Mouse (Mus musculus) heart, adult 8-10 months (tissue): ENCODE results near the gene Cbln1. TPM values are rescaled to one million over a fixed set of nuclear protein-coding genes. Genes with fewer than 3 reads are reported as not detected.

ENCODE experiments used
- DNase-seq: peaks from one replicate; pipeline ENCODE4 v3.0.0; 2022; ENCODE audit warnings: low spot score
- total RNA-seq, 4 experiments: library from RNA; stranded (reverse); gene quantifications; 2 replicates each; pipeline ENCODE4 v1.2.4; 2022

Gene Cbln1
- under 1 TPM; 0.28 to 0.81 (median 0.38) TPM for total RNA-seq

DNA sequence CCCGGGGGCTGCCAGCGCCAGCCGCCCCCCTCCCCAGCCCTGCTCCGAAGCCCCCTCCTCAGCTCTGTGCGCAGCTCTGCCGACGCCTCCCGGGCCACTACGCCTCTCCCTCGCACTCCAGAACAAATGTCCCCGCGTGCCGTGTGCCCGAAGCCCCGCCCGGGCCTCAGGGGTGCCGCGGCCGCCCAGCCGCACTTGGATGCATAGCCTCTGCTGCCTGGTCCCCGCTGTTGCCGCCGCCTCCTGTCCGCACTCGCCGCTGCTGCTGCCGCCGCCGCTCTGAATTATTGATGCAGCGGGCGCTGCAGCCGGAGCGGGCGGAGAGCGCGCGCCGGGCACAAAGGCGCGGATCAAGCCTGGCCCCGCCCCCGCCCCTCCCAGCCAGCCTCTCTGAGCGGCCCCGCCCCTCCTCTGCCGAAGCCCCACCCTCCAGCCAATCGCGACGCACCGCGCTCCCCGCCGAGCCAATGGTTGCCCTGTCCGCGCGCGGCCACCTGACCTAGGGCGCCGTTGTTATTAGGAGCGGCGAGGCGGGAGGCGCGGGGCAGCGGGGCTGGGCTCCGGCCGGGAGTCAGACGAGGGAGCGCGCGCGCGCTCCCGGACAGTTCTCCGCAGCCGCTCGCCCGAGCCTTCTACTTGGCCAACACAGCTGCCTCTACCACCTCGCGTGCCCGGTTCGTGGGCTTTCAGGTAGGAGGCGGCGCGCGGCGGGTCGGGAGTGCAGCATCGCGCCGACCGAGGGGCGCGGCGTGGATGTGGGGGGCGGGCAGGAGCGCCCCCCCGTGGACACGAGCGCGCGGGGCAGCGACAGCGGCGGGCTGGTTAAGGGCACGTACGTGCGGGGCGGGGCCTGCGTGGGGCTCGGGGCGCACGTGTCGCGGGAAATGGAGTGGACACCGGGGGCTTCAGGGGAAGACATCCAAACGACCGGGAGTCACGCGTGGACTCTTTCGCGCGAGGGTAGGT, at the start of gene Cbln1:
Gene Cbln1, minus strand, starts transcription at position 339 of the 966 bp plus-strand sequence.
- DNase-seq: peak; percentile 65

DNA sequence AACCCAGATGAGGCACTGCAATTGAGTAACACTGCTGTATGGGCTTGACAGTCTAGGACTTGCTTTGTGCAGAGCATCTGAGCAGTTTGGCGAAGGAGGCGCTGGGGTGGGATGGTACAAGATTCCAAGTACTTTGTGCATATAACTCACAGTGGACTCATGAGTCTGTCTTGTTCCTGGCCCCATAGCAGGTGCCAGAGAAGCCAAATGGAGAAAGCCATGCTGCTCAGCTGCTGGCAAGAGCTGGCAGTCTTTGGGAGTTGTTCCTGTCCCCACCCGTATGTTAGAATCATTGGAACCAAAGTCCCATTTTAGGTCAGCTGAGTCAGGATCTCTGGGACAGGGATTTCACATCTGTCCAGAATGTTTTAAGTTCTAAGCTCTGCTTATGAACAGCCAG, 44.7 kb upstream of the Cbln1 start:
- DNase-seq: no peak

DNA sequence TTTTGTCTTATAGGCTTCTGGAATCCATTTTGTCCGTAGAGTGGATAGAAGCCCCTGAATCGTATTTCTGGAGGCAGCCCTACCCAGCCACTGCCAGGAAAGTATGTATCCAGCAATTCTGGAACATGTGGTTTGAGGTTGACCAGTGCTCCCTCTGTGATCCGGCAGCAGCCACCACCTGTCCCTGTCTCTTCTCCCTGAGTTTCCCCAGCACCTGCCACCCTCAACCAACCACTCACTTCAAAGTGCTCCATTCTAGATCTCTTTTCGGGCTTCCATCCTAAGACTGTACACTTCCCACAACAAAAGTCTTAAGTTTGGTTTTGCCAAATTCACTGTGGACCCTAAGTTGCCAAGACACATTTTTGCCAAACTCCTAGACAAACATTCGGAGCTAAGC, 41.4 kb upstream of the Cbln1 start:
- DNase-seq: no peak

DNA sequence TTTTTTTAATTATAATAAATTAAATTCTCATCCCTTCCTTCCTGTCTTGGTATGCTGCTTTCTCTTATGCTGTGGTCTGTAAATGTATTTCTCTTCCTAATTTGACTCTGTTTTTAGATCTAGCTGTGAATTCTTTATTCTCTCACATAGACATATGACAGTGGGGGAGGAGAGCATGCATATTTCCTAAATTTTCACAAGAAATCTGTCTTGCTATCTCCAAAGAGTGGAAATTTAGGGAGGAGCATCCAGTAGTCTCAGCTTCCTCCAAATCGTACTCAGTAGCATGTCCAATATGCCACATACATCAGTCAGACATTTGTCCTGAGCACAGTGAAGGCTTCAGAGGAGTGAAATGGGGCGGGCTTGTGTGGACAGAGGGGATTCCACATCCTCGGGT, 40.9 kb upstream of the Cbln1 start:
- DNase-seq: no peak

DNA sequence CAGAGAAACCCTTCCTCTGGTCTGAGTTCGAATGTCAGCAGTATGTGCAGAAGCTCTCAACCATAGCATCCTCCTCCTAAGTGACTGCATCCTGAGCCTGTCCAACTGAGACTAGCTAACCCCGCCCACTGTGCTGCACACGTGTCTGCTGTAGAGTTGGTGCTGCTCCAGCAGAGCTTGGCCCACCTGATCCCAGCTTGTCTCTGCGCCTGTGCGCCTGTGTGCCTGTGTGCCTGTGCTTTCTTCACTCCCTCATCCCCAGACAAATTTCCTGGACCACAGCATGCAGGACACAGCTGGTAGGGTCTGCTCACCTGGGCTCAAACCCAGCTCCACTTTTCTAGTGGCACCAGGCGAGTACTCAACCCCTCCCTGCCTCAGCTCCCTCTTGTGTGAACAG, 40.2 kb upstream of the Cbln1 start:
- DNase-seq: no peak

DNA sequence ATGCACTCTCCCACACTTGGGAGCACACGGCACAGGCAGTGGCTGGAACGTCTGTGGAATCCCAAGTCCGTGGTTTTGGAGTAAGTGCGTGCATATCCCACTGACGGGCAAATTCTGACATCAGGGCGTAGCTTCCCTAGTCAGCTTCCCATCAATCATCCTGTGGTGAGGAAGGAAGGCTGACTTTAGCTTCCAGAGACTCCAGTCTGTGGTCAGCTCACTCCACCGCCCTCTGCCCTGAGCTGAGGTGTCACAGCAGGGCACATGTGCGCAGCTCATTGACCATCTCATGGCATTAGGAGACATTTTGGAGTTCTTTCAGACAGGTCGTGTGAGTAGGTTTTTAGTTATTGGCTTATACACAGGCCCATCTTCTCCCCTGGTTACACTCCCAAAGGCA, 34.6 kb upstream of the Cbln1 start:
- DNase-seq: no peak

DNA sequence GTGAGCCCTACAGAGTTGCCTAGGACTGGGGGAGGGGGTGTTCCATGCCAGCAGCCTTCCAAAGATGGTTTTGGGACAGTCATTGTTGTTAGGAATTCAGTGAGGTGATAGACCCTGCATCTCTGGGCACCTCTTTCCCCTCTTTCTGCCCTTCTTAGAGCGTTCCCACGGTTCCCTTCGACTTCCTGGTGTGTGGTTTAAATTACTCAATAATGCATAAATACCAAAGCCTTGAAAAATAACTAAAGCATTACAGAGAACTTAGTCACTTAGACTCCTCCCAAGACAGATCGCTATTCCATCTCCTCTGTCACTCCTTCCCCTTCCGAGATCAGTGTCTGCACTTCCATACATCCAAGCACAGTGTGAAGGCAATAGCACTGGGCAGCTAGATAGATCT, 32.0 kb upstream of the Cbln1 start:
- no peak for DNase-seq

DNA sequence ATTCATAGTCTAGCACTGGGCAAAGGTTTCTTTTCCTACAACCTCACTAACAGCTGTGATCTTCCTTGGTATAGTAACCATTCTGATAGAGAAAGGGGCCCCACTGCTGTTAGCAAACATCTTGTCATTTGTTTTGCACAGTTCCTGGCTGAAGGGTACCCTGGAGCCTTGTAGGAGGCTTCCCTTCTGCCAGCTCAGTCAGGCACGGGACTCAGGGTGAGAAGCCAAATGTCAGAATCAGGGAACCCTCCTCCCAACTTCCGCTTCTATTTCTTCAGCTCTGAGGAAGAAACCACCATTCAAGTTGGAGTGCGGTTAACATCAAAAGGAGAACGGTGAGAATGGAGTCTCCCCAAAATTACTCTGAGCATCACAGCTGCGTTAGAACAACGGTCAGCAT, 30.3 kb upstream of the Cbln1 start:
- DNase-seq: no peak

DNA sequence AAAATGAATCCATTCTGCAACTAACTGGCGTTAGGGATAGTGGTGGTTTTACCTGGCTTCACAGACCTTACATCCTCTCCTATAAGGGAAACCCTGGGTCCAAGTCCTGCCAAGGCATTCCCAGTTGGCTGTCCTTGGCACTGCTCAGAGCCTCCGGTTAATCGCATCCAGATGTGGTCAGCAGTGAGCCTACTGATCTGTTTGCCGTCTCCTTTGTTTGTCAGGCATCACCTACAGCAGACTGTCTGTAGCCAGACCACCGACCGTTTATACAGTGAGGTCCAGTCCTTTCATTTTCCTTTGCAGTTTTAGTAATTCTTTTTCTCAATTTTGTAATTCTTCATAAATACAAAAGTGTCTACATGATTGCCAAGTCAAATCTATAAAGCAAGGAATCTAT, 25.2 kb upstream of the Cbln1 start:
- DNase-seq: no peak

DNA sequence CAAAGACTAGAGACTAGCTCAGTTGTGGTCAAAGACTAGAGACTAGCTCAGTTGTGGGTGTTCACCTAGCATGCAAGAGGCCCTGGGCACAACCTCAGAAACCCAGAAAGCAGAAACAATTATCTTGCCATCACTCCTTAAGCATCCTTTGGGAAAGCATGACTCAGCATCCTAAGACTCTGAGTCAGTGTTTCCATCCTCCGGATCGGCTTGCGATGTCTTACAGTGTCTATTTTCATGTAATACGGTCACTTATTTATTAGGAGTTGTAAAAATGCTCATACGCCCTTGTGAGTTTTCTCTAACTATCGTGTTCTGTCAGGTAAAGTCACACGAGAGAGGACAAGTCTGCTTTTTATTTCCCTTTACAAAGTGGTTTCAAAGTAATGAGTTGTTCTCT, 24.1 kb upstream of the Cbln1 start:
- no peak for DNase-seq

DNA sequence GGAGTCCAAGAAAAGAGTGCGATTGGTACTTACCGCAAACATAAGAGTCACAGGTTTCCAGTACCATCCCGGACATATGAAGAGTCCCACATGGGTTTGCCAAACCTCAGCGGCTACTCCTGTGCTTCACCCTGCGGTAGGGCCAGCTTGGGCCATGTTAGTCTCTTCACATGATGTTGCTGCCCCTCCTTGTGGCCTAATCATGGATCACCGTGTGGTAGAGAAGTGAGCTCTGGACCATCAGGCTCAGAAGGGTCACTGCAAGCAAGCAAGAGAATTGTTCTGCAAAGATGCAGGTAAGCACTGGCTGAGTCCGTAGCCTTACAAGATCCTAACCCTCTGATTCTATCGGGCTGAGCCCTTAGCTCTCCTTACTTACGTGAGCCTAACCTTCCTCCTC, 22.5 kb upstream of the Cbln1 start:
- DNase-seq: no peak

DNA sequence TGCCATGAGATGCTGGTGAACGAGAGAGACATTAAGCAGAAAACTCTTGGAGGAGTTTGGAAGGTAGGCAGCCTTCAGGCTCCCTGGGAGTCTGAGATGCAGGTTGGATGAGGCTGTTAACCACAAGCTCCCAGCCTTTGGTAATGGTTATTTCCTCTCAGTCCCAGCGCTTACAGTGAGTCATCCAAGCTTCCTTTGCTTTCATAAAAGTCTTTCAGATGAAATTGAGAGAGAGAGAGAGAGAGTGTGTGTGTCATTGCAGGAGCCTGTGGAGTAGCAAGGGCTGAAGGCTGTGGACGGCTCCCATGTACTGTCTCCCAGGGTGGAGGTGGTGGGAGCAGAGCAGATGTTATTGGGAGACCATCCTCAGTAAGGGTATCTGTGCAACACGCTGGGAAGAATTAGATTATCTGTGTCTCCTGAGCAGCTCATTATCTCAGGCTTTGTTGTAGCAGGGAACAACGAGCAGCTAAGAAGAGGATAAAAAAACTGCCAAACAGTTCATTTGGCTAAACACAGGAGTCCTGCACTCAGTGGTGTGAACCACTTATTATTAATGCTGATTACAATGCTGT, 17.5 kb upstream of the Cbln1 start:
- no peak for DNase-seq

DNA sequence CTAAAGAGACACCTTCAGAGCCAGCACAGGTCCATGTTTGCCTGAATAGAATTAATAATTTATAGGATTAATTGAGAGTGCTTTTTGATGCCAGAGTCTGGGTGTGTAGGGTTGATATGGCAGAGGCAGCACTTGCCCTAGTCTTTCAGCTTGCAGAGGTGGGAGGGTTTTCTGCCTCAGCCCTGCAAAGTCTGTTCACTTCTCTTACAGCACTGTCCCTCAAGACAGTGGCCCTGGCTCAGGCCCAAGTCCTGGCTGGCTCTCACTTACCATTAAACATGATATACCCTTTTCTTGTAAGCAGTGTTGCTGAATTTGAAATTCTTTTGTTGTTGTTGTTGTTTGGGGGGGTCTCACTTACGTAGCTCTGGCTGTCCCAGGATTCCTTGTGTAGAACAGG, 9.0 kb upstream of the Cbln1 start:
- no peak for DNase-seq

DNA sequence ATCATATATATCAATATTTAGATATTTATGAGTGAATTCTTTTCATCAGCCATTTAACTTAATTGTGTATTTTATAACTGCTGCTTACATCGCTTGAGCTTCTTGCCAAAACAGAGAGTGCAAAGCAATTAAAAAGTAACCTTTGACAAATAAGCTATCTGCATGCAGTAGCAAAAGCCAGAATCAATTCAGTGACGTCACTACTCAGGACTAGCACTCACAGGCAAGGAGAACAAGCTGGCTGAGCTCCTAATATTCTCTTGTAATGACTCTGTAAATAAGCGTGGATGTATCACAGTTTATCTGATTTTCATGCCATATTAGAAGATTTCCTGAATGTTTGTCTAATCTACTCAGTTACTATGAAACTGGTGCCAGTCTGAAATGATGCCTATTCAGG, 5.8 kb upstream of the Cbln1 start:
- no peak for DNase-seq

DNA sequence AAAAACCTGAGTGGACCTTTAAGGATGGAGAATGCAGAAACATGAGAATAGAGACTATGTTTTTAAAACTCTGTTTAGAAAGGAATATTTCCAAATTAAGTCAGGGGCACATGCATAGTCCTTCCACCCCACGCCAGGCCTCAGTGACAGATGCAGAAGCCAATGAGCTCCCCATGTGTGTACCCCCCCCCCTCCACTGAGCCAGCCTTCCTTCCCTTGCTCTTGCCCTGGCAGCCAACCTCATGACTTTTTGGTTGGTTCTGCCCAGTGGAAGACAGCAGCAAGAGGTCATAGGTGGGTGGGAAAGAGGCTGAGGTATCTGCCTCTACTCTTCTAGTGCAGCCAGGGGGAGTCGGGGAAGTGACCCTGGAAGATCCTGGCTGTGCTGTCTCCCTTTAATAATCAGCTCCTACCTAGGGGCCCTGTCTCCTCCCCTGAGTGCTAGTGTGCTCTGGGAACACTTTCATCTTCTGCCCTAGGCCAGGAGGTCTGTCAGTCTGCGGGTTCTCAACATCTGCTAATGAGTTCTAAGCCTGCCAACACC, 4.8 kb upstream of the Cbln1 start:
- no peak for DNase-seq

DNA sequence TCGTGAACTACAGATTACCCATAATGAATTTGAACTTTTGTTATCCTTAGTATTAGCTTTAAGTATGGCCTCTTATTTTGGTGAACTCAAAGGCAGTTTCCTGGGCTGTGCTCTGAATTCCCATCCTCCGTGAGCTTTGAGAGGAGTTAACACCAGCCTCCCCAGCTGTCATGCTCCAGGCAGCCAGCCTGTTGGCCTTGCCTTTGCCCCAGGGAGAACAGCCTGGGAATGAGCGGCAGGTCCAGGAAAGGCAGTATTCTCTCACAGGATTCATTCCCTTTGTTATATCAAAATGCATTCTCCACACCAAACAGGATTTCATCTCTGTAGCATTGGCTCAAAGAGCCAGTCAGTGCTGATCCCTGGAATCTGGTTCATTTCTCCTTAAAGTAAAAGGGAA, 3.1 kb upstream of the Cbln1 start:
- no peak for DNase-seq

DNA sequence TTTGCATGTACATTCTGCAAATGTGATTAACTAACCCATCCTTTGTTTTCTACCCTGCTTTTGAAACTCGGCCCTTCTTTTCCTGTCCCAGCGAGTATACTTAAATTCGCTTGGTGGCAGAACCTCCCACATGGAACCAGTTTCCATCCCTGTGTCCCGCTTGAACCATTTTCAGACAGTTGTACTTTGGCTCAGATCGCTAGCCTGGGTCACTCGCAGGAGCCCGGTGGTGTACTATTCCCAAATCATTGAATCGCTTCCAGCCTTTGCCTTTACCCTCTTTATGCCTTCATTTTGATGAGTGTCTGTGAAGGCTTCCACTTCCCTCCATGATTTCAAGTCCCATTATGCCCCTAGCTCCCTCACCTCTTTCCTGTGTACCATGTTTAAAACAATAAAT, 2.0 kb upstream of the Cbln1 start:
- no peak for DNase-seq

DNA sequence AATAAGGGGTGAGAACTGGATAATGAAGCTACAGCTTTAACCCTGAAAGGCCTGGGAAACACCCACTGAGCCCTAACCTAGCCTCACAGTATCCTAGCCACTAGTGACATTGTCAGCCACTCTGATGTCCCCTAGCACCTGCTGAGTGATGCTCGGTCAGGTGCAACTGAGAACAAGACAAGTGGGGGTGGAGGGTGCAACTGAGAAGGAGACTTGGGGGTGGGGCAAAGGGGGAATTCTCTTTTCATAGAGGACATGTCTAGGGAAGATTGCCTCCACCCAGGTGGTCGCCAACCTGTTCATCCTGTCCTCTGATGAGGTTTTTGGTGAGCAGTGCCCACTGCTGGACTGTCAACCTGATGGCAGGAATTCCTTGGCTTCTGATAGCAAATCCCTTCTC, 1.5 kb upstream of the Cbln1 start:
- DNase-seq: no peak

DNA sequence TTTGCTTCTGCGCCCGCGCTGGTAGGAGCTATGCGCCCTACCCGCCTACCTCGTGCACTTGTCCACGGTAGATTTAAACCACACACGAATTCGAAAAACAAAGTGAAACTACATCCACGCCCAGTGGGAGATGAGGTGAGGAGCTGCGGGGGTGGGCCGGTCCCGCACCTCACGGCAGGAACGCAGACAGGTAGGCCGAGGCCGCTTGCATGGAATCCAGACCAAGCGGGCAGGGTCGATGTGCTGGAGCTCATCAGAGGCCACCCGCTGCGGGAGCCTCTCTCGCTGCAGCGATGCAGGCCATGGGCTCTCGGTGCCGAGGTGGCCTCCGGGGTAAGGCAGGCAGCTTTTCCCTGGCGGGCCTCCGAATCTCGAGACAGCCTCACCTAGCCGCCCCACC, 905 bp upstream of the Cbln1 start:
- DNase-seq: no peak

DNA sequence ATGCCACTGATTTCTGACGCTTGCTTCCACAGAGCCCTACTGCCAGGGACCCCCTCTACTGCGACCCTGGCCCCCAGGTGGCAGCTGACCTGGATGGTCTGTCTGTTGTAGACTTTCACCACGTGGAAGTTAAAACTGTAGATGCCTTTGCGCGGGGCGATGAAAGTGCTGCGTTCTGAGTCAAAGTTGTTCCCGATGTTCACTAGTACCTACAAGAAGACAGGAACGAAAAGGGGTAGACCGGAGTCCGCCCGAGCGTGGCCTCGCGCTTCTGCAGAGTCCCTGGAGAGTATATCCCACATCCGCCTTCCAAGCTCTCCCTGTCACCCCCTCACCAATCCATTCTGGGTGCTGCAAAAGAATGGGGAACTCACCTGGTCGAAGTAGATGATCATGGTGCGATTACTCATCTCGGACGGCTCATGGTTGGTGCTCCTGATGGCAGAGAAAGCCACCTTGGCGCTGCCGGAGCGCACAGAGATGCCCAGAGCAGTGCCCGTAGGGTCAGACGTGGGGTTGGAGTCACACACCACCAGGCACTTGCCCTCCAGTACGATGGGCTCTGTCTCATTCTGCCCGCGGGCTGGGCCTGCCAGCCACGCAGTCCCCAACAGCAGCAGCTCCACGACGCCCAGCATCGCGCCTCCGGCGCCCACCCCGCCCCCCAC, 672 bp downstream of the Cbln1 start:
- no peak for DNase-seq

DNA sequence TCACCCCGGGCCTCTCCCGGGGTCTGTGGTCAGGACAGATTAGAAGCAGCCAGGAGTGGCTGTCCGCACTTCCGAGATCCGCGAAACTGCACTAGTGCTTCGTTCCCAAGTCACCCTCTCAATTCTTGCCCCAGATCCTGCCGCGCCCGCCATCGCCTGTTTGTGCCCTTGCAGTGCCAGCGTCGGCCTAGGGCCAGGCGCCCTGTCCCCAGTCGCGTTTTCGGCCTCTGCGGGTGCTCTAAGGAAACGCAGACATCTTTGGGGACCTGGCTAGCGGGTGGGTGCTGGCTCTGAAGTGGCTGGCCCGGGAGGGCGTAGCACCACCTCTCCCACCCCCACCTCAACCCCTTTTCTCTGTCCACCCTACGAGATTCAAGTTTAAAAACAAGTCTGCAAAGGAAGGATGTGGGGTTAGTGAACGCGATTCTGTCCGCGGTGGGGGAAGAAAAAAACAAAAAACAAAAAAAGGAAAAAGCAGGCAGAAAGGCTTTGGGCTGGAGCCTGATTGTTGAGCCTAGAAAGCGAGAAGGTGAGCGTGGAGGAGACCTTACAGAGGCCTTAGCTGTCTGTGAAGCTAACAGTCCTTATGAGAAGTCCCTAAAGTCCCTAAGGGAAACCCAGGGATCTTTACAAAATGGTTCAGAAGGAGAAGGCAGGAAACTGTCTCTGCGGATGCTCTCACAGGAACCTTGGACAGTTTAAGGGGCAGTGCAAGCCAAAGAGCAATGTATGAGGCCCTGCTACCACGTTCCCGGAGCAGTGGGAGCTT, 1.4 kb downstream of the Cbln1 start:
- no peak for DNase-seq
